Mouse (Mus musculus) layer of hippocampus, postnatal 25 days (tissue): ENCODE results near the gene Cr2. TPM values are rescaled to one million over a fixed set of nuclear protein-coding genes. Genes with fewer than 3 reads are reported as not detected.
"Not testable (repeated sequence)": the region's sequence is repeated elsewhere in the genome, so short reads cannot be mapped to it uniquely, and the experiment has no call there.

ENCODE experiments used
- DNase-seq, 2 experiments: peaks; one replicate each; pipeline ENCODE4 v3.0.0; 2022; ENCODE audit warnings: mixed read lengths in 2 of 2, low spot score in 1 of 2; ENCODE audit errors: extremely low spot score in 1 of 2
- total RNA-seq, 2 experiments: library from RNA; stranded (reverse); gene quantifications; 2 replicates each; pipeline ENCODE4 v1.2.3; 2021

Cr2 gene
- under 1 TPM; 0.39 to 0.92 TPM for total RNA-seq

GRCm38 (mm10) chr1:195175980-195176931 is at the start of gene Cr2:
TSS of gene Cr2 (minus strand) at chr1:195176716.
- DNase-seq, result peak; percentile 14 to 45

DNA sequence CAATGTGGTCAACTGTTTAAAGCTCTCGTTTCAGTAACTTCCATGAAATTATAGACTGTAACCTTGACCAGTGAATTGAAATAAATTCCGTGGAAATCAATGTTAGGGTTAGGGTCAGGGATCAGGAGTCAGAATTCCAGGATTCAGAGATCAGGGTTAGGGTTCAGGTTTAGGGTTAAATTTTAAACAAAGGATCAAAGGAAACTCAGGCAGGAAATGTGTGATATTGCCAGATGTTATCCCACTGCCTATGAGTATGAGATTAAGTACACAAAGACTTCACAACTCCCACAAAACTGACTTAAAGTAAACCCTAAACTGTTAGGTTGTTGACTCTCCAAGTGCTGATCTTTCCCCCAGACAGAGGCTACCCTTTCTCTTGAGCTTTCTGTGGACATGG is 45.3 kb upstream of the Cr2 start:
- no peak for DNase-seq

- not testable (repeated sequence) for DNase-seq
These were observed 36.3 kb upstream of the Cr2 start for GRCm38 (mm10) chr1:195212851-195213250.

- no peak for DNase-seq
These were observed 8.2 kb upstream of the Cr2 start for GRCm38 (mm10) chr1:195184746-195185145.

GRCm38 (mm10) chr1:195164996-195165755 is 11.3 kb downstream of the Cr2 start:
- no peak for DNase-seq

DNA sequence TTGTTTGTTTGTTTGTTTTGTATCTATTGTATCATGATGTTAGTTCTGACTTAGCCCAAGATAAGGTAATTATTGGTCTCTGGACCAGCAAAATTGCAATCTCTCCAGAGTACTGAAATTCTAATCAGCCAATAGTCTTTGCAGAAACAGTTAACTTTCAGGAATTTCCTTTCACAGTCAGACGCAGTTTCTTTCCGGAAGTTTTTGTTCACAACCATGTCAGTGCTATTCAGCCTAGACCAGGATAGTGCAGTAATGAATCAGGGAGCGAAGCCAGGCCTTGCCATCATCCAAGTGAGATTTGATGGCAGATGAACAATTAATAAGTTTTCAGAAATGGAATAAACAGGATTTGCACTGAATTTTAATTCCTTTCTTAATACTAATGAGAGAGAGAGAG is 44.4 kb downstream of the Cr2 start:
- no peak for DNase-seq

GRCm38 (mm10) chr1:195131675-195132015 is 44.9 kb downstream of the Cr2 start:
- DNase-seq, result no peak

- DNase-seq, result peak; percentile 78 to 79
These were observed 45.4 kb downstream of the Cr2 start, which contains the start of gene Cr1l for GRCm38 (mm10) chr1:195130953-195131674. TSS of gene Cr1l (minus strand) at chr1:195131586.

GRCm38 (mm10) chr1:195130479-195130878 is 46.0 kb downstream of the Cr2 start:
- no peak for DNase-seq

DNA sequence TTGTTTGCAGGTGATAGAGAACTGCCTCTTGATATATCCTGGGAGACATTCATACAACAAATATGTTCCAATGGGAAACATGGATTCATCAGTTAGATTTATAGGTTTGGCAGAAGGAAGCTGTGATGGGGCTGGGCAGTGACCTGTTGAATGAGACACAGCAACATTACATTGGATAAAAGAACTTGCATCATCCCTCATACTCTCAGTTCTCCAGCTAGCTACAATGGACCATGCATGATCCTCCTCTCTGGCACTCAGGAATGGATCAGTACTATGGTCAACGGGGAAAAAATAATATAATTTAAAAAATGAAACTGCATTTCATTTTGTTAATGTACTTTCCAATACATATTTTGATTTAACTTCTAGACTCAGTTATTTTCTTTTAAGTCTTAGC is 46.6 kb downstream of the Cr2 start:
- no peak for DNase-seq

DNA sequence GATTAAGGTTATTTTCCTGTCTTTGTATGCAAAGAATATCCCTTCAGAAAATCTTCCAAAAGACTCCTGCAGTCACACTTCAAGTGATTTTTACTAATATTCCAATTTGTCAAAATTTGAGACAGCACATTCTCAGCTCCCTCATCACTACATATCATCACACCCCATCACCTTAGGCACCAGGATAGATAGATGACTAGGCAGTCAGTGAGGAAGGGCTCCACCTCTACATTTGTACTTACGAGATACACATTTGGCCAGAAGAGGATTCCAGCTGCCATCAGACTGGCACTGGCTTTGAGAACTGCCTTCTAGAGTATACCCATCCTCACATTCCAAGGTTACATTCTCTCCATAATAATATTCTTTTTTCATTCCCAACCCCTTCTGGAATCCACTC is 62.1 kb downstream of the Cr2 start:
- no peak for DNase-seq

DNA sequence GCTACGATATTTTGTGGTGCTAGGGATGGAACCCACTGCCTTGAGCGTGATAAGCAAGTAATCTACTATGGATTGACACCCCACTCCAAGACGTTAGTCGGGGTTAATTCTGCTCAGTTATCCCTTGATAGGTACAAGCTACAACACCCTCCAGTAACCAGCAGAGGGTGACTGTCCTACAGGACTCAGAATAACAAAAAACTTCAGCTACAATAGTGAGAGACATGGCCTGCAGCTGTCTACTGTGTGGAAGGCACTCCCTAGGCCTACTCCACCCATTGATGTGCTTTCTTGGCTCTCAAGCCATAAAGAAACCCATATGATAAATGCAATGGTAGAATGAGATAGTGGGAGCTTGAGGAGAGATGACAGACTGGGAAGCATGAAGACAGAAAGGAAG is 62.9 kb downstream of the Cr2 start:
- DNase-seq, result no peak

- DNase-seq, result no peak
These were observed 75.8 kb downstream of the Cr2 start for GRCm38 (mm10) chr1:195100693-195101092.

- no peak for DNase-seq
These were observed 78.5 kb downstream of the Cr2 start for GRCm38 (mm10) chr1:195098004-195098403.

DNA sequence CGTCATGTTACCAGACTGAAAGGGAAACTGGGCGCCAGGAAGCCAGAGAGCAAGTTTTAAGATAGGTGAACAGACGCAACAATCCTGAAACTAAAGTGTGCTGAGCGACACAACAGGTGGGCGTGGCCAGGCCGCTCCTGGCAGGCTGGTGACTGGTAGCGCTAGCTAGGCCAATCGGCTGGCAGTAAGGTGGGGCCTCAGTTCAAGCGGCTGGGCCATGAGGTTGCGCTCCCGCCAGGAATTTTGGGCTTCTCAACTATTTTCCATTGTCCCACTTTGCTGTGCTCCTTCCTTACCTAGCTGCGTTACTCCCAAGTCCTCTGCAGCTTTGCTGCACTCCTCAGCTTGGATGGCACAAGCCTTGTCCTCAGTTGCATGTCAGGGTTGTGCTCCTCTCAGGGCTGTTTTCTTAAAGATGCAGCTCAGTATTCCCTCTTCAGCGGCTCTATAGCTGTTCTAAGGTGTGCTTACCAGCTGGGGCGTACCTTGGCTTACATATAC is 84.2 kb downstream of the Cr2 start, which contains the start of gene Cd46:
Gene Cd46 (minus strand): TSS at position 30 of the 501 bp plus-strand sequence.
- peak; percentile 12 to 15 for DNase-seq

DNA sequence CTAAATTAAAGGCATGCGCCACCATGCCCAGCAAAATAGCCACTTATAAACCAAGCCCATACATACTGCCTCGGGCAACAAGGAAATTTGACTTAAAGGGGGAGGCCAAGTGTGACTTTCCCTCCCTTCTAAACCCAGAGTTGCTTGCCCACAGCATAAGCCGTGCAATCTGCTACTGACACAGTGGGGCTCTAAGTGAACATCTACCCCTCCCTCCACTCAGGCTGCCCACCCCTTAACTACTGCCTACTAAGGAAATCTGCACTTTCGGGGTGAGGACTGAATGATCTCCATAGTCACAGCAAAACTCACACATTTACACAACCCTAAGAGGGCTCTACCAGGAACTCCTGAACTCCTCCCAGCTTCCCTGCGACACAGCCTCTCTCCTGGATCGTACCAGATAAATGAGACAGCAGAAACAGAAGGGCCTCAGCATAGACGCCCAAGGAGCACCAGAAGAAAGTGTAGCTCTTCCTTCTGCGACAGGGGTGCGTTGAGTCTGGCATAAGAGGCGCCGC is 84.8 kb downstream of the Cr2 start:
- DNase-seq, result no peak
